Mouse (Mus musculus): ENCODE results near the gene Fkbp15.

DNA sequence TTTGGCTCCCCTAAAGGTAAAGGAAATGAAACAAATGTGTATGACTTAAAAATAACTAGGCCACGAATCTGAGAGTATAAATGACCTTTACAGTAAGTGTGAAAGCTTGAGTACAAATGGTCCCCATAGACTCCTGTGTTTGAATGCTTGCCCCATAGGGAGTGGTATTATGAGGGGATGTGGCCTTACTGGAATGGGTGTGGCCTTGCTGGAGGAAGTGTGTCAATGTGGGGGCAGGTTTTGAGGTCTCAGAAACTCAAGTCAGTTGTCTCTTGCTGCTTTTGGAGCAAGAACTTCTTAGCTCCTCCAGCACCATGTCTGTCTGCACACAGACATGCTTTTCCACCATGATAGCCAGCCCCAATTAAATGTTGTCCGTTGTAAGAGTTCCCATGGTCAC, 43.9 kb downstream of the Fkbp15 start:
- TF ChIP-seq CTCF (conservative IDR thresholded peaks at IDR 0.05; ENCODE audit: insufficient read depth, insufficient read length, low read depth, low read length) (no peak), POLR2A (IDR thresholded peaks at IDR 0.05; ENCODE audit: low read depth, low read length) (no peak)

All from kidney, adult 2 months (tissue).